Mouse (Mus musculus): ENCODE results near the gene Map7d1. TPM values are rescaled to one million over a fixed set of nuclear protein-coding genes. Genes with fewer than 3 reads are reported as not detected.

Gene Map7d1
- 26.7 and 27.6 TPM in 2 replicates for polyA plus RNA-seq (2015; fragmentation: Nextera tagmentation; extraction: Ambion mirVana)

GRCm38 (mm10) chr4:126256131-126256791, at the start of gene Map7d1:
Gene Map7d1, minus strand, starts transcription at chr4:126256343.
- peak within 1 kb of the TSS; percentile 81 for H3K4me2 ChIP-seq (replicated peaks)
- no peaks in the 10 kb centered on the region for H3K9me3 ChIP-seq
- H3K9ac ChIP-seq, result peak within 1 kb of the TSS; percentile 95
- H3K27ac ChIP-seq, result peak within 1 kb of the TSS; percentile 92
- peak within 1 kb of the TSS; percentile 97 for H3K4me3 ChIP-seq (replicated peaks)
- no peaks in the 10 kb centered on the region for H3K27me3 ChIP-seq (replicated peaks)
- H3K36me3 ChIP-seq, result no peaks in the 10 kb centered on the region
- under 1% methylated on average over 58 of the region's 59 CpGs for WGBS
- peak; percentile 90 for ATAC-seq
- peaks cover 63% of the 10 kb centered on the region for H3K4me1 ChIP-seq (replicated peaks)

GRCm38 (mm10) chr4:126305428-126305827, 49.3 kb upstream of the Map7d1 start:
- ATAC-seq, result no peak
- Histone ChIP-seq H3K4me3 (replicated peaks) (no peak overlapping the region), H3K9me3 (no peaks in the 10 kb centered on the region), H3K27ac (no peak overlapping the region), H3K27me3 (replicated peaks) (peaks cover 32% of the 10 kb centered on the region), H3K36me3 (no peaks in the 10 kb centered on the region), H3K4me1 (replicated peaks) (peaks cover 17% of the 10 kb centered on the region), H3K4me2 (replicated peaks) (no peak overlapping the region), H3K9ac (no peak overlapping the region)
- WGBS, result 90% methylated on average over 1 of the region's 1 CpGs

- WGBS, result 65% methylated on average over 4 of the region's 4 CpGs
Measured at GRCm38 (mm10) chr4:126303877-126304276, 47.7 kb upstream of the Map7d1 start.

GRCm38 (mm10) chr4:126301584-126302309, 45.6 kb upstream of the Map7d1 start:
- Histone ChIP-seq H3K4me1 (replicated peaks) (peaks cover 19% of the 10 kb centered on the region), H3K9ac (0 out of 2 replicates have a peak overlapping the region, but pooled peaks have one; percentile 33), H3K4me2 (replicated peaks) (peak overlapping the region; percentile 83), H3K27ac (no peak overlapping the region), H3K4me3 (replicated peaks) (peak overlapping the region; percentile 40), H3K9me3 (no peaks in the 10 kb centered on the region), H3K36me3 (no peaks in the 10 kb centered on the region), H3K27me3 (replicated peaks) (peaks cover 51% of the 10 kb centered on the region)
- WGBS, result 12% methylated on average over 27 of the region's 27 CpGs
- ATAC-seq, result no peak

More at GRCm38 (mm10) chr4:126303877-126304276, 47.7 kb upstream of the Map7d1 start:
- H3K9ac ChIP-seq, result no peak overlapping the region
- H3K4me3 ChIP-seq (replicated peaks), result no peak overlapping the region
- H3K27me3 ChIP-seq (replicated peaks), result peaks cover 37% of the 10 kb centered on the region
- no peak for ATAC-seq
- peaks cover 12% of the 10 kb centered on the region for H3K4me1 ChIP-seq (replicated peaks)
- no peaks in the 10 kb centered on the region for H3K9me3 ChIP-seq
- no peaks in the 10 kb centered on the region for H3K36me3 ChIP-seq
- no peak overlapping the region for H3K27ac ChIP-seq
- H3K4me2 ChIP-seq (replicated peaks), result no peak overlapping the region

GRCm38 (mm10) chr4:126300916-126301583, 44.9 kb upstream of the Map7d1 start:
- peak overlapping the region; percentile 33 for H3K9ac ChIP-seq
- WGBS, result under 1% methylated on average over 50 of the region's 50 CpGs
- H3K27ac ChIP-seq, result no peak overlapping the region
- no peaks in the 10 kb centered on the region for H3K36me3 ChIP-seq
- H3K9me3 ChIP-seq, result no peaks in the 10 kb centered on the region
- peaks cover 23% of the 10 kb centered on the region for H3K4me1 ChIP-seq (replicated peaks)
- peak overlapping the region; percentile 40 for H3K4me3 ChIP-seq (replicated peaks)
- peak overlapping the region; percentile 83 for H3K4me2 ChIP-seq (replicated peaks)
- peaks cover 55% of the 10 kb centered on the region for H3K27me3 ChIP-seq (replicated peaks)
- peak; percentile 61 for ATAC-seq

GRCm38 (mm10) chr4:126296617-126297101, 40.5 kb upstream of the Map7d1 start:
- WGBS, result 1% methylated on average over 34 of the region's 34 CpGs

GRCm38 (mm10) chr4:126295937-126296336, 39.8 kb upstream of the Map7d1 start:
- peaks cover 20% of the 10 kb centered on the region for H3K4me1 ChIP-seq (replicated peaks)
- ATAC-seq, result no peak
- no peak overlapping the region for H3K9ac ChIP-seq
- no peaks in the 10 kb centered on the region for H3K9me3 ChIP-seq
- H3K27ac ChIP-seq, result no peak overlapping the region
- 54% methylated on average over 4 of the region's 4 CpGs for WGBS
- H3K4me3 ChIP-seq (replicated peaks), result no peak overlapping the region
- peaks cover 38% of the 10 kb centered on the region for H3K27me3 ChIP-seq (replicated peaks)
- peak overlapping the region; percentile 71; the same call in 1 of the 2 replicates for H3K4me2 ChIP-seq (replicated peaks)
- no peaks in the 10 kb centered on the region for H3K36me3 ChIP-seq

More at GRCm38 (mm10) chr4:126296617-126297101, 40.5 kb upstream of the Map7d1 start:
- peak overlapping the region; percentile 71 for H3K4me2 ChIP-seq (replicated peaks)
- H3K4me1 ChIP-seq (replicated peaks), result peaks cover 23% of the 10 kb centered on the region
- peak; percentile 74 for ATAC-seq
- H3K9me3 ChIP-seq, result no peaks in the 10 kb centered on the region
- H3K4me3 ChIP-seq (replicated peaks), result peak overlapping the region; percentile 22
- peak overlapping the region; percentile 33 for H3K9ac ChIP-seq
- H3K27ac ChIP-seq, result 0 out of 2 replicates have a peak overlapping the region, but pooled peaks have one; percentile 24
- peaks cover 45% of the 10 kb centered on the region for H3K27me3 ChIP-seq (replicated peaks)
- no peaks in the 10 kb centered on the region for H3K36me3 ChIP-seq

- H3K4me1 ChIP-seq (replicated peaks), result peaks cover 16% of the 10 kb centered on the region
- WGBS, result 64% methylated on average over 6 of the region's 6 CpGs
- H3K36me3 ChIP-seq, result no peaks in the 10 kb centered on the region
- peaks cover 31% of the 10 kb centered on the region for H3K27me3 ChIP-seq (replicated peaks)
- H3K9me3 ChIP-seq, result no peaks in the 10 kb centered on the region
- no peak overlapping the region for H3K9ac ChIP-seq
- ATAC-seq, result no peak
- H3K27ac ChIP-seq, result no peak overlapping the region
- no peak overlapping the region for H3K4me2 ChIP-seq (replicated peaks)
- no peak overlapping the region for H3K4me3 ChIP-seq (replicated peaks)
Measured at GRCm38 (mm10) chr4:126295152-126295551, 39.0 kb upstream of the Map7d1 start.

GRCm38 (mm10) chr4:126291196-126291595, 35.1 kb upstream of the Map7d1 start:
- H3K27me3 ChIP-seq (replicated peaks), result peaks cover 30% of the 10 kb centered on the region
- WGBS, result 16% methylated on average over 13 of the region's 13 CpGs

GRCm38 (mm10) chr4:126290314-126290713, 34.2 kb upstream of the Map7d1 start:
- Histone ChIP-seq H3K4me3 (replicated peaks) (no peak overlapping the region), H3K4me2 (replicated peaks) (no peak overlapping the region), H3K27ac (no peak overlapping the region), H3K36me3 (no peaks in the 10 kb centered on the region), H3K9ac (no peak overlapping the region), H3K4me1 (replicated peaks) (peaks cover 18% of the 10 kb centered on the region; the same call in 1 of the 2 replicates), H3K27me3 (replicated peaks) (peaks cover 34% of the 10 kb centered on the region), H3K9me3 (no peaks in the 10 kb centered on the region)
- ATAC-seq, result no peak
- WGBS, result 83% methylated on average over 8 of the region's 8 CpGs

More at GRCm38 (mm10) chr4:126291196-126291595, 35.1 kb upstream of the Map7d1 start:
- Histone ChIP-seq H3K4me1 (replicated peaks) (peaks cover 16% of the 10 kb centered on the region; the same call in 1 of the 2 replicates), H3K4me2 (replicated peaks) (no peak overlapping the region), H3K4me3 (replicated peaks) (no peak overlapping the region), H3K9me3 (no peaks in the 10 kb centered on the region), H3K27ac (no peak overlapping the region), H3K9ac (no peak overlapping the region), H3K36me3 (no peaks in the 10 kb centered on the region)
- ATAC-seq, result no peak

GRCm38 (mm10) chr4:126288085-126288666, 32.0 kb upstream of the Map7d1 start:
- Histone ChIP-seq H3K9me3 (no peaks in the 10 kb centered on the region), H3K4me3 (replicated peaks) (no peak overlapping the region), H3K9ac (no peak overlapping the region), H3K27me3 (replicated peaks) (peaks cover 29% of the 10 kb centered on the region), H3K27ac (no peak overlapping the region), H3K4me1 (replicated peaks) (peaks cover 18% of the 10 kb centered on the region; the same call in 1 of the 2 replicates), H3K4me2 (replicated peaks) (peak overlapping the region; percentile 87), H3K36me3 (no peaks in the 10 kb centered on the region)
- 45% methylated on average over 17 of the region's 17 CpGs for WGBS
- peak; percentile 23; the same call in 1 of the 2 replicates for ATAC-seq

Measured in intestine, embryonic 15.5 days (tissue).